11 mouse cellular contexts compared by ENCODE assay signal in the genomic region with DNA sequence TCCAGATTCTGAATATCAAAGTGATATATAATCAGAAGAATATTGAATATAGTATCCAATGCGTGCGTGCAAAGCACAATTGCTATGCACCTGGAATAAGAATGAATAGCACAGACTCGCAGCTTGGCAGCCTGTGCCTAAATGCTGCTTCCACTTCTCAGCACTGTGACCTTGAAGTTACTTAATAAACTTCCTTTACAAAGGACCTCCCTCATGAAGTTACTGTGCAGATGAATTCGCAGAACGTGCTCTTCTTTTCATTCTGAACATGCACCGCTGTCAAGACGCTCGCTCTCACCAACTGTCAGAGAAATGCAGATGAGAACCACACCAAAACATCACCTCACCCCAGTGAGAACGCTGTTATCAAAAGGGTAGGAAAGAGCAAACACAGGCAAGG.
A peak's percentile ranks its signal among the peaks of the same experiment; 100 is the strongest.
DNase-seq lines count a peak whose midpoint lies in the region; ATAC-seq and TF ChIP-seq lines count a peak whose summit lies in the region.
"Had no signal": no experiment of that assay in that cellular context is flagged by ENCODE, and none has a peak within 500 bp of the region (broad histone marks: within the 10 kb centered on the region; RNA-seq: fewer than 3 reads in every experiment).

No protein-coding gene starts in this region.

- peaks cover 4% of the 10 kb centered on the region; the same call in 1 of the 2 replicates for H3K4me1 ChIP-seq in spleen, adult 2 months (ENCODE audit: control insufficient read depth, insufficient read depth, insufficient read length)
- peaks cover 87% of the 10 kb centered on the region for H3K4me1 ChIP-seq in megakaryocyte, embryonic 14.5 days
- H3K4me1 ChIP-seq in hindbrain, embryonic 13.5 days (replicated peaks): peaks cover 11% of the 10 kb centered on the region
- H3K4me1 ChIP-seq: midbrain, embryonic 10.5 days had no signal

- peak overlapping the region; percentile 22; the same call in 1 of the 2 replicates for H3K27ac ChIP-seq in spleen, adult 2 months (ENCODE audit: insufficient read depth, low read length)
- H3K27ac ChIP-seq in hindbrain, embryonic 13.5 days: no peak overlapping the region
- H3K27ac ChIP-seq: midbrain, embryonic 10.5 days; stomach, embryonic 15.5 days had no signal

- H3K4me2 ChIP-seq in hindbrain, embryonic 13.5 days: no peak overlapping the region
- H3K4me2 ChIP-seq: stomach, embryonic 15.5 days had no signal

- peak; percentile 39 for ATAC-seq in granulocyte monocyte progenitor cell, adult 5-6 weeks (replicated peaks; ENCODE audit: poor library complexity, severe bottlenecking)
- ATAC-seq in hindbrain, embryonic 13.5 days (ENCODE audit: low FRiP score): no peak

- DNase-seq in kidney, adult 11 months: peak; percentile 10
- DNase-seq in kidney, postnatal 14 days: no peak
- no peak for DNase-seq in spleen, adult 2 months (ENCODE audit: low read depth in 1 of 2, low spot score in 2 of 2)
- no peak for DNase-seq in spleen, postnatal 10 days (ENCODE audit: low spot score in 2 of 2)
- DNase-seq: cerebellum, adult 11-12 months; right cerebral cortex, postnatal 4 days had no signal

- H3K9me3 ChIP-seq in megakaryocyte, embryonic 14.5 days: no peaks in the 10 kb centered on the region
- H3K9me3 ChIP-seq in hindbrain, embryonic 13.5 days: no peaks in the 10 kb centered on the region
- H3K9me3 ChIP-seq: midbrain, embryonic 10.5 days; stomach, embryonic 15.5 days had no signal

- 30% methylated on average over 9 of the region's 9 CpGs for WGBS in spleen, adult 2 months
- 60% methylated on average over 9 of the region's 9 CpGs for WGBS in hindbrain, embryonic 13.5 days

- no peak for TF ChIP-seq POLR2A in spleen, adult 2 months (IDR thresholded peaks at IDR 0.05; ENCODE audit: low read depth, low read length)

- no peak overlapping the region for H3K4me3 ChIP-seq in spleen, adult 2 months (ENCODE audit: extremely low read depth, insufficient read depth, insufficient read length)
- H3K4me3 ChIP-seq in megakaryocyte, embryonic 14.5 days (replicated peaks): peak overlapping the region; percentile 42
- no peak overlapping the region for H3K4me3 ChIP-seq in hindbrain, embryonic 13.5 days
- H3K4me3 ChIP-seq: midbrain, embryonic 10.5 days; stomach, embryonic 15.5 days had no signal

- no peak for TF ChIP-seq CTCF in spleen, adult 2 months (IDR thresholded peaks at IDR 0.05; ENCODE audit: extremely low read depth, insufficient read depth, insufficient read length, insufficient replicate concordance)

- no peaks in the 10 kb centered on the region for H3K27me3 ChIP-seq in spleen, adult 2 months (ENCODE audit: control insufficient read depth, insufficient read depth, low read length)
- no peaks in the 10 kb centered on the region for H3K27me3 ChIP-seq in megakaryocyte, embryonic 14.5 days (replicated peaks)
- no peaks in the 10 kb centered on the region for H3K27me3 ChIP-seq in hindbrain, embryonic 13.5 days
- H3K27me3 ChIP-seq: stomach, embryonic 15.5 days had no signal

- no peak overlapping the region for H3K9ac ChIP-seq in hindbrain, embryonic 13.5 days
- H3K9ac ChIP-seq: stomach, embryonic 15.5 days had no signal

- no peaks in the 10 kb centered on the region for H3K36me3 ChIP-seq in spleen, adult 2 months (ENCODE audit: control insufficient read depth, insufficient read depth, low read length)
- peaks cover 70% of the 10 kb centered on the region for H3K36me3 ChIP-seq in megakaryocyte, embryonic 14.5 days (replicated peaks; ENCODE audit: low read length)
- no peaks in the 10 kb centered on the region for H3K36me3 ChIP-seq in hindbrain, embryonic 13.5 days
- H3K36me3 ChIP-seq: midbrain, embryonic 10.5 days; stomach, embryonic 15.5 days had no signal
